Mouse (Mus musculus) erythroblast, adult 5-6 weeks (primary cell): ENCODE results near the gene Card9. TPM values are rescaled to one million over a fixed set of nuclear protein-coding genes. Genes with fewer than 3 reads are reported as not detected.

ENCODE experiments used
- ATAC-seq: replicated peaks from 2 replicates; pipeline ENCODE4 v1.8.0; 2016; ENCODE audit warnings: moderate number of reproducible peaks, mild to moderate bottlenecking, moderate TSS enrichment, inconsistent platforms; ENCODE audit not compliant: poor library complexity, low FRiP score, severe bottlenecking
- total RNA-seq, 2 experiments: library from RNA; stranded (forward) in 1 of 2; stranded (reverse) in 1 of 2; fragments of 150-400 nt in 1 of 2; fragments of 200-764, 138-1000 nt in 1 of 2; gene quantifications; 2 replicates each; pipeline versions ENCODE4 v1.2.3 to v1.2.4; 2015 to 2017; ENCODE audit warnings: low replicate concordance in 2 of 2

Card9 gene
- total RNA-seq, 2 experiments from 2014 or later: 11.9 to 32.5 TPM

- no peak for ATAC-seq
Measured at GRCm38 (mm10) chr2:26338302-26339203, 22.2 kb downstream of the Card9 start.

GRCm38 (mm10) chr2:26330702-26331101, 30.0 kb downstream of the Card9 start:
- ATAC-seq: no peak

GRCm38 (mm10) chr2:26330056-26330468, 30.7 kb downstream of the Card9 start:
- ATAC-seq: no peak

- no peak for ATAC-seq
Measured at GRCm38 (mm10) chr2:26329402-26329801, 31.3 kb downstream of the Card9 start.

GRCm38 (mm10) chr2:26327852-26328251, 32.9 kb downstream of the Card9 start:
- no peak for ATAC-seq

GRCm38 (mm10) chr2:26325386-26326181, 35.1 kb downstream of the Card9 start:
- peak; percentile 67 for ATAC-seq

- no peak for ATAC-seq
Measured at GRCm38 (mm10) chr2:26324917-26325316, 35.8 kb downstream of the Card9 start.

GRCm38 (mm10) chr2:26323589-26324325, 37.0 kb downstream of the Card9 start:
- ATAC-seq: no peak

- ATAC-seq: no peak
Measured at GRCm38 (mm10) chr2:26320245-26321185, 40.2 kb downstream of the Card9 start.

GRCm38 (mm10) chr2:26319519-26320244, 41.0 kb downstream of the Card9 start:
- ATAC-seq: no peak

GRCm38 (mm10) chr2:26319109-26319508, 41.6 kb downstream of the Card9 start:
- no peak for ATAC-seq

GRCm38 (mm10) chr2:26317991-26318672, 42.6 kb downstream of the Card9 start:
- no peak for ATAC-seq

- no peak for ATAC-seq
Measured at GRCm38 (mm10) chr2:26317371-26317770, 43.3 kb downstream of the Card9 start.

- ATAC-seq: no peak
Measured at GRCm38 (mm10) chr2:26316576-26317246, 44.0 kb downstream of the Card9 start.

GRCm38 (mm10) chr2:26315925-26316311, 44.8 kb downstream of the Card9 start:
- no peak for ATAC-seq

- no peak for ATAC-seq
Measured at GRCm38 (mm10) chr2:26315072-26315924, 45.4 kb downstream of the Card9 start, which contains the start of gene Gpsm1. Gene Gpsm1, plus strand, starts transcription at chr2:26315515.
